Mouse (Mus musculus): ENCODE results near the gene Tbc1d15. TPM values are rescaled to one million over a fixed set of nuclear protein-coding genes. Genes with fewer than 3 reads are reported as not detected.

The Tbc1d15 gene
- polyA plus RNA-seq, 1 experiment from 2014 or later = 31.5 TPM

DNA sequence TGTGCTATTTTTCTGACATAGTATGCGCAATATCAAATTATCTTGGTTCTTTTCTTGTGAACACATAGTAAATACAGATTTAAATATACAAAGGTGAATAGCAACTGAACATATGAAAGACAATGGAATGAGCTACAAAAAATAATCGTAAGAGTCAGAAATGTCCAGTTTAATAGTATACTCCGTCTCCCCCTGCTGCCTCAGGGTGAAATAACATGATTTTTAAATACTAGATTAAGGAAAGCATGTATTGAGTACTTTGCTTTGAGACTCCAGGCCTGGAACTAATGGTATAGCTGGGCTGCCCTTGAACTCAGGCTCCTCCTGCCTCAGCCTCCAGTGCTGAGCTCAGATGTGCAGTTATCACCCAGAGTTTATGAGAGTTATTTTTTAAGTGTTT, 18.8 kb downstream of the Tbc1d15 start:
- Histone ChIP-seq H3K9ac (ENCODE audit: low read depth, low read length) (no peak overlapping the region), H3K4me3 (ENCODE audit: low read depth, low read length) (no peak overlapping the region), H3K27me3 (ENCODE audit: control insufficient read depth, insufficient read depth, low read depth, low read length) (no peaks in the 10 kb centered on the region), H3K4me1 (ENCODE audit: control insufficient read depth, insufficient read depth, low read length) (no peaks in the 10 kb centered on the region), H3K9me3 (replicated peaks; ENCODE audit: control insufficient read depth, low read length, poor library complexity, severe bottlenecking) (no peaks in the 10 kb centered on the region), H3K36me3 (ENCODE audit: control insufficient read depth, insufficient read depth, low read length) (0 out of 2 replicates have a peak, but pooled peaks cover 5% of the 10 kb centered on the region), H3K27ac (ENCODE audit: low read length) (no peak overlapping the region), H3K4me2 (ENCODE audit: low read length) (no peak overlapping the region)
- WGBS = 88% methylated on average over 3 of the region's 3 CpGs
- no peak for ATAC-seq

DNA sequence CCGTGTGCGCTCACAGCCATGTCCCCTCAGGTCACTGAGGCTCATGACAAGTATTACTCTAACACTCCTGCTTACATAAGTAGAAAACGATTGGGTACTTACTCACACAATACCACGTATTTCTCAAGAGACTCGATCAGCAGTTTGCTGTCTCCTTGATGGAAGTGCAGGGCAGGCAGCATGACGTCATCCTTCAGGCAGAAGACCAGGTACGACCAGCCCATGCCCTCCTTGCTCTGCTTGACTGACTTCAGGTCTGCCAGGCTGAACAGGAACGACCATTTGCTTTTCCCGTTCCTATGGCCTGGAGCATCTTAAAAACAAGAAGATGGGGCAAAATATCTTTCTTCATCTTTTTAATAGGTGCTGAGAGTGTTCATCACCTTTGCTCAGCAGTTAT, 22.2 kb downstream of the Tbc1d15 start:
- Histone ChIP-seq H3K27me3 (ENCODE audit: control insufficient read depth, insufficient read depth, low read depth, low read length) (no peaks in the 10 kb centered on the region), H3K4me3 (ENCODE audit: low read depth, low read length) (no peak overlapping the region), H3K27ac (ENCODE audit: low read length) (no peak overlapping the region), H3K4me2 (ENCODE audit: low read length) (no peak overlapping the region), H3K4me1 (ENCODE audit: control insufficient read depth, insufficient read depth, low read length) (no peaks in the 10 kb centered on the region), H3K9ac (ENCODE audit: low read depth, low read length) (no peak overlapping the region), H3K36me3 (ENCODE audit: control insufficient read depth, insufficient read depth, low read length) (0 out of 2 replicates have a peak, but pooled peaks cover 5% of the 10 kb centered on the region), H3K9me3 (replicated peaks; ENCODE audit: control insufficient read depth, low read length, poor library complexity, severe bottlenecking) (no peaks in the 10 kb centered on the region)
- 92% methylated on average over 9 of the region's 9 CpGs for WGBS
- no peak for ATAC-seq

DNA sequence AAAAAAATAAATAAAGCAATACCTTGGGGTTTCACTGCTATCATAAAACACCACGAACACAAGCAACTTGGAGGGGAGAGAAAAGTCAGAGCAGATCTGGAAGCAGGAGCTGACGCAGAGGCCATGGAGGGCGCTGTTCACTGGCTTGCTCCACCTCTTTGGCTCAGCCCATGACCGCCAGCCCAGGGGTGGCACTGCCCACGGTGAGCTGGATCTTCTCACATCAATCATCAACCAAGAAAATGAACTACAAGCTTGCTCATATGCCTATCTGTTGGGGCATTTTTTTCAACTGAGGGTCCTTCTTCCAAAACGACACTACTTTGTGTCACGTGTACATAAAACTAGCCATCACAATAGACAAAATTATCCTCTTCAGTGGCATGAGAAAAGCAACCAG, 24.7 kb downstream of the Tbc1d15 start:
- Histone ChIP-seq H3K27ac (ENCODE audit: low read length) (no peak overlapping the region), H3K4me3 (ENCODE audit: low read depth, low read length) (no peak overlapping the region), H3K9me3 (replicated peaks; ENCODE audit: control insufficient read depth, low read length, poor library complexity, severe bottlenecking) (no peaks in the 10 kb centered on the region), H3K27me3 (ENCODE audit: control insufficient read depth, insufficient read depth, low read depth, low read length) (no peaks in the 10 kb centered on the region), H3K4me1 (ENCODE audit: control insufficient read depth, insufficient read depth, low read length) (no peaks in the 10 kb centered on the region), H3K36me3 (ENCODE audit: control insufficient read depth, insufficient read depth, low read length) (no peaks in the 10 kb centered on the region), H3K9ac (ENCODE audit: low read depth, low read length) (no peak overlapping the region), H3K4me2 (ENCODE audit: low read length) (no peak overlapping the region)
- 90% methylated on average over 7 of the region's 7 CpGs for WGBS
- no peak for ATAC-seq

DNA sequence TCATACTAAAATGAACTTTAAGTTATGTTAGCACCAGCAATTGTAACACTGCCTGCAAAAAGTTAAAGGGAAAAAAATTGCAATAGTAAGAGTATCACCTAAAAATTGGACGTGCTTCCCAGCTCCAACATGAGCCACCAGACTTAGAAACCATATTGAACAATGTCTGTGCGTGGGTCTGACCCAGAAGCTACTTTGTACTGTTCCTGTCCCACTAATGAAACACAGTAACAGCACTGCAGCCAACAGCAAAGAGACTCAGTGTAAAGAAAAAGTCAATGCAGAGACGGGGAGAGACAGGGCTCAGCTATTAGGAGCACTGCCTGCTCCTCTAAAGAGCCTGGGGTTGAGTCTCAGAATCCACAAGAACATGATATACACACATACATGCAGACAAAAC, 27.4 kb downstream of the Tbc1d15 start:
- no peak overlapping the region for H3K4me3 ChIP-seq (ENCODE audit: low read depth, low read length)

DNA sequence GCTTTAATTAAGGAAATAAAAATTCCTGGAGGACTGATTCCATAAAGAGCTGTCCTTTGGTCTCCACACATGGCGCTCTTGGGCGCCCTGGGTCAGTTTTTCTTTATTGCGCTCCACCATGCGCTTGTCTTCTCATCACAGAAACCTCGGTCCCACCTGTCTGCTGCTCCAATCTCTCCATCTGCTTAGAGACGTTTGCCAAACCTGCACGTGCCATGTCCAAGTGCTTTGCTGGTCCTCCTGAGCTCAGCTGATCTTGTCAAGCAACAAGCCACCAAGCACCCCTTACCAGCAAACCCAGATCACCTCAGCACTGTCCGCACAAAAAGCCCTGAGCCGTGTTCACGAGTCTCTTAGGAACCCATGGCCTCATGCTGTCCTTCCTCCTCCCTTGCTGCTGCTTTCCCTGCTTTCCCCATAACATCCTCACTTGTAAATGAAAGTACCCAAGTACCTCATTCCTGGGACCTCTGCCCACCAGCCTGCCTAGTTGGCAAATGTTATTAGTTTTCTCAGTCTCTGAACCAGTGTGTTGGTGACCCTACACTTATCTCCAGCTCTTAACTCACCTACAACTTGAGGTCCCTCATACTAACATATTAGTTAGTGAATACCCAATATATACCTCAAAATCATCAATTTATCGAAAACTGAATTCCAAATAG, 38.2 kb downstream of the Tbc1d15 start:
- ATAC-seq = no peak

More for the DNA sequence above, 27.4 kb downstream of the Tbc1d15 start:
- H3K9ac ChIP-seq (ENCODE audit: low read depth, low read length) = no peak overlapping the region
- H3K27ac ChIP-seq (ENCODE audit: low read length) = no peak overlapping the region
- H3K27me3 ChIP-seq (ENCODE audit: control insufficient read depth, insufficient read depth, low read depth, low read length) = no peaks in the 10 kb centered on the region
- no peak for ATAC-seq
- H3K9me3 ChIP-seq (replicated peaks; ENCODE audit: control insufficient read depth, low read length, poor library complexity, severe bottlenecking) = no peaks in the 10 kb centered on the region
- H3K4me1 ChIP-seq (ENCODE audit: control insufficient read depth, insufficient read depth, low read length) = no peaks in the 10 kb centered on the region
- no peak overlapping the region for H3K4me2 ChIP-seq (ENCODE audit: low read length)
- H3K36me3 ChIP-seq (ENCODE audit: control insufficient read depth, insufficient read depth, low read length) = no peaks in the 10 kb centered on the region
- WGBS = 92% methylated on average over 3 of the region's 3 CpGs

DNA sequence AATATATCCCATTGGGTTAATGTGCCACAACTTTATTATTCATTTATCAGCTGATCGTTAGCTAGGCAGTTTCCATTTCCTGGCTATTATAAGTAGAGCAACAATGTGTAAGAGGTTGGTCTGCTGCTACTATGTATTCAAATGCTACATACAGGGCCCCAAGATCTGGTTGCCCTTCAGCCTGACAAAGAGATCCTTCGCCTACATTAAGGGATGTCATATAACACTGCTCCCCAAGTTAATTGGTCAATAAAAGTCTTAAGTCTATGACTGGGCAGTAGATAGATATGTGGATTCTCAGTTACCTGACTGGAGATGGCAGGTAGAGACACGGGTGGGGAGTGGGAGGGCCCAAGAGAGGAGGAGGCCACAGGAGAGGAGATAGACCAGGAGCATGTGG, 45.4 kb downstream of the Tbc1d15 start:
- Histone ChIP-seq H3K4me3 (ENCODE audit: low read depth, low read length) (no peak overlapping the region), H3K4me1 (ENCODE audit: control insufficient read depth, insufficient read depth, low read length) (no peaks in the 10 kb centered on the region), H3K36me3 (ENCODE audit: control insufficient read depth, insufficient read depth, low read length) (peaks cover 25% of the 10 kb centered on the region), H3K9ac (ENCODE audit: low read depth, low read length) (no peak overlapping the region), H3K27ac (ENCODE audit: low read length) (no peak overlapping the region), H3K9me3 (replicated peaks; ENCODE audit: control insufficient read depth, low read length, poor library complexity, severe bottlenecking) (no peaks in the 10 kb centered on the region), H3K27me3 (ENCODE audit: control insufficient read depth, insufficient read depth, low read depth, low read length) (no peaks in the 10 kb centered on the region), H3K4me2 (ENCODE audit: low read length) (no peak overlapping the region)
- WGBS = 95% methylated on average over 3 of the region's 3 CpGs
- ATAC-seq = no peak

More for the DNA sequence above, 38.2 kb downstream of the Tbc1d15 start:
- peaks cover 24% of the 10 kb centered on the region for H3K36me3 ChIP-seq (ENCODE audit: control insufficient read depth, insufficient read depth, low read length)
- no peak overlapping the region for H3K9ac ChIP-seq (ENCODE audit: low read depth, low read length)
- H3K27ac ChIP-seq (ENCODE audit: low read length) = no peak overlapping the region
- H3K4me3 ChIP-seq (ENCODE audit: low read depth, low read length) = no peak overlapping the region
- 96% methylated on average over 11 of the region's 11 CpGs for WGBS
- H3K27me3 ChIP-seq (ENCODE audit: control insufficient read depth, insufficient read depth, low read depth, low read length) = no peaks in the 10 kb centered on the region
- H3K4me2 ChIP-seq (ENCODE audit: low read length) = no peak overlapping the region
- no peaks in the 10 kb centered on the region for H3K9me3 ChIP-seq (replicated peaks; ENCODE audit: control insufficient read depth, low read length, poor library complexity, severe bottlenecking)
- no peaks in the 10 kb centered on the region for H3K4me1 ChIP-seq (ENCODE audit: control insufficient read depth, insufficient read depth, low read length)

DNA sequence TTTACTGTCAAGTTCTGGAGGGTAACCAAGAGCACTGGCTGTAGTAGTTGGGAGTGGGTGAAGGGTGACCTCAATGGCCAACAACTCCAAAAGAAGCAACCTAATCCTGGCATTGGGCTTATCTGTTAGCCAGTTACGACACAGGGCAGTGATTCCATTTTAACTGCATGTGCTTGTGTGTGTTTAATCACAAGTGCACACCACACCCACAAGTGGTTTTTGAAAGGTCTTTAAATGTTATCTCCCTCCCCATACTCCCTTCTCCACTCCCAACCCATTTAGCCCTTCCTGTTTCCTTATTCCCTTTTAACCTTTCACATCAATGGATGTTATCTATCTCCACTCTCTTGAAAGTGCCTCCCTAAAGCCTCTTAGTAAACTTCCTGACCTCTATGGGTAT, 46.0 kb downstream of the Tbc1d15 start:
- Histone ChIP-seq H3K27me3 (ENCODE audit: control insufficient read depth, insufficient read depth, low read depth, low read length) (no peaks in the 10 kb centered on the region), H3K27ac (ENCODE audit: low read length) (no peak overlapping the region), H3K9ac (ENCODE audit: low read depth, low read length) (no peak overlapping the region), H3K9me3 (replicated peaks; ENCODE audit: control insufficient read depth, low read length, poor library complexity, severe bottlenecking) (no peaks in the 10 kb centered on the region), H3K4me2 (ENCODE audit: low read length) (no peak overlapping the region), H3K36me3 (ENCODE audit: control insufficient read depth, insufficient read depth, low read length) (peaks cover 25% of the 10 kb centered on the region), H3K4me3 (ENCODE audit: low read depth, low read length) (no peak overlapping the region), H3K4me1 (ENCODE audit: control insufficient read depth, insufficient read depth, low read length) (no peaks in the 10 kb centered on the region)
- 81% methylated on average over 1 of the region's 1 CpGs for WGBS
- ATAC-seq = no peak

DNA sequence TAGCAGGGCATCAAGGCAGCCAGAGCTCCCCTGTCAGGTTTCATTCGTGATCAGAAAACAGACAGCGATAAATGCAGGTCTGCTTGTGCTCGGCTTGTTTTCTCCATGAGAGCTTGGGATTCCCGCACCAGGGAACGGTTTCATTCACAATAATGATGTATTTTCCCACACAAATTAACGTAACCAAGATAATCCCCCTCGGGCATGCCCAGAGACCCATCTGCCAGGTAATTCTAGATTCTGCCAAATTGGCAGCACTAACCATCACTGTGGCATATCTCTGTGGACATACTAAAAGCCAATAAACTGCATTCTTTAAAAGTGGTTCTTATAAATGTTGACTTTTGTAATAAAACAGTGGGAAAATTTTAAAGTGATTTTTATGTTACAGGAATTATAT, 60.1 kb downstream of the Tbc1d15 start:
- H3K9ac ChIP-seq (ENCODE audit: low read depth, low read length) = no peak overlapping the region
- H3K36me3 ChIP-seq (ENCODE audit: control insufficient read depth, insufficient read depth, low read length) = no peaks in the 10 kb centered on the region
- no peaks in the 10 kb centered on the region for H3K27me3 ChIP-seq (ENCODE audit: control insufficient read depth, insufficient read depth, low read depth, low read length)
- H3K4me2 ChIP-seq (ENCODE audit: low read length) = peak overlapping the region; percentile 2; the same call in 1 of the 2 replicates
- no peak overlapping the region for H3K4me3 ChIP-seq (ENCODE audit: low read depth, low read length)
- H3K27ac ChIP-seq (ENCODE audit: low read length) = no peak overlapping the region
- 58% methylated on average over 7 of the region's 7 CpGs for WGBS
- peak; percentile 67; the same call in 1 of the 2 replicates for ATAC-seq
- H3K4me1 ChIP-seq (ENCODE audit: control insufficient read depth, insufficient read depth, low read length) = peaks cover 2% of the 10 kb centered on the region; the same call in 1 of the 2 replicates
- H3K9me3 ChIP-seq (replicated peaks; ENCODE audit: control insufficient read depth, low read length, poor library complexity, severe bottlenecking) = no peaks in the 10 kb centered on the region

DNA sequence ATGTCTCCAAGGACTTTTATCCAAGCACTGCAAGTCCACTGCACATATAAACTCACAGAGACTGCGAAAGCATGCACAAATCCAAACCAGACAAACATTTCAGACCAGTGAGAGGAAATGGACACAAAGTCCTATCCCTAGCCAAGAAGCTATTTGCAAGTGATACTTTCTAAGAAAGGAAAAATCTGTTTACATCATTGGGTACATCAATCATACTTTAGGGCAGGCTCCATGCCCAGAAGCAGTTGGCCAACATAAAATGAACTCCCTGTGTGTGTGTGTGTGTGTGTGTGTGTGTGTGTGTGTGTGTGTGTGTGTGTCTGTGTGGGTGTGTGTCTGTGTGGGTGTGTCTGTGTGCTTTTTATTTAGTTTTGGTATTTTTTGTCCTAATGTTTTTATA, 63.9 kb downstream of the Tbc1d15 start:
- H3K27me3 ChIP-seq (ENCODE audit: control insufficient read depth, insufficient read depth, low read depth, low read length) = no peaks in the 10 kb centered on the region
- no peak overlapping the region for H3K4me3 ChIP-seq (ENCODE audit: low read depth, low read length)
- WGBS = 81% methylated on average over 1 of the region's 1 CpGs
- H3K27ac ChIP-seq (ENCODE audit: low read length) = no peak overlapping the region
- ATAC-seq = no peak
- H3K9me3 ChIP-seq (replicated peaks; ENCODE audit: control insufficient read depth, low read length, poor library complexity, severe bottlenecking) = no peaks in the 10 kb centered on the region
- H3K4me2 ChIP-seq (ENCODE audit: low read length) = no peak overlapping the region
- H3K36me3 ChIP-seq (ENCODE audit: control insufficient read depth, insufficient read depth, low read length) = no peaks in the 10 kb centered on the region
- H3K9ac ChIP-seq (ENCODE audit: low read depth, low read length) = no peak overlapping the region
- H3K4me1 ChIP-seq (ENCODE audit: control insufficient read depth, insufficient read depth, low read length) = peaks cover 2% of the 10 kb centered on the region; the same call in 1 of the 2 replicates
